ENCODE assay signal across 31 mouse cellular contexts in the genomic region with DNA sequence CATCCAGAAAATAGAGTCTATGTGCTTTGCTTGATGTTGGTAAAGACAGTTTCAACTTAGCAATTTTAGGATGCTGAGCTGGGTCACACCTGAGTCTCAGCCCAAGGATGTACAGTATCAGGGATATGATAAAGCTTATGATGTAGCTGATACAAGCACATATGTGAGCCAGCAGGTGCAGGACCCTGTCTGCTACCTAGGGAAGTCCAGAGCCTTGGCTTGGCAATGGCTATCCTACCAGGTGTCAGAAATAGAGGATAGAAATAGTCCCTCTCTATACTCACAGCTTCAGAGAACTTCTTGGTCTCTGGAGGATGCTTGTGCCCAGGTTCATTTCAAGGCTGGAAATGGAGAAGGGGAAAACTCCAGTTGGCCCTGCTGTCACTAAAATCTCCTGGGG. TPM values are rescaled to one million over a fixed set of nuclear protein-coding genes. Genes with fewer than 3 reads are reported as not detected.
"Had no signal": no experiment of that assay in that cellular context is flagged by ENCODE, and none has a peak within 500 bp of the region (broad histone marks: within the 10 kb centered on the region; RNA-seq: fewer than 3 reads in every experiment).

No protein-coding gene starts in this region.

- H3K27me3 ChIP-seq: limb, embryonic 12.5 days; limb, embryonic 13.5 days; limb, embryonic 15.5 days; liver, embryonic 12.5 days; liver, embryonic 13.5 days; liver, embryonic 15.5 days; lung, embryonic 15.5 days; megakaryocyte, embryonic 14.5 days; midbrain, embryonic 12.5 days; midbrain, embryonic 15.5 days had no signal

- H3K36me3 ChIP-seq: limb, embryonic 10.5 days; limb, embryonic 12.5 days; limb, embryonic 13.5 days; limb, embryonic 15.5 days; liver, embryonic 12.5 days; liver, embryonic 13.5 days; liver, embryonic 15.5 days; lung, embryonic 15.5 days; midbrain, embryonic 10.5 days; midbrain, embryonic 12.5 days; midbrain, embryonic 15.5 days had no signal

- H3K9ac ChIP-seq: limb, embryonic 12.5 days; limb, embryonic 13.5 days; limb, embryonic 15.5 days; liver, embryonic 12.5 days; liver, embryonic 13.5 days; liver, embryonic 14.5 days; liver, embryonic 15.5 days; liver, postnatal 0 days; lung, embryonic 14.5 days; lung, embryonic 15.5 days; midbrain, embryonic 12.5 days; midbrain, embryonic 15.5 days had no signal

- ATAC-seq: liver, embryonic 12.5 days; liver, postnatal 0 days; lung, postnatal 0 days; midbrain, embryonic 15.5 days; midbrain, embryonic 16.5 days had no signal

- H3K4me1 ChIP-seq: limb, embryonic 10.5 days; limb, embryonic 12.5 days; limb, embryonic 13.5 days; limb, embryonic 15.5 days; liver, embryonic 12.5 days; liver, embryonic 13.5 days; liver, embryonic 15.5 days; lung, embryonic 15.5 days; megakaryocyte, embryonic 14.5 days; midbrain, embryonic 10.5 days; midbrain, embryonic 12.5 days; midbrain, embryonic 15.5 days had no signal

- H3K4me3 ChIP-seq: left cerebral cortex, adult 2 months; limb, embryonic 10.5 days; limb, embryonic 12.5 days; limb, embryonic 13.5 days; limb, embryonic 15.5 days; liver, embryonic 12.5 days; liver, embryonic 13.5 days; liver, embryonic 15.5 days; lung, embryonic 15.5 days; megakaryocyte, embryonic 14.5 days; midbrain, embryonic 10.5 days; midbrain, embryonic 12.5 days; midbrain, embryonic 15.5 days; myocyte had no signal

- DNase-seq: left cerebral cortex, postnatal 4 days; liver; liver, embryonic 13.5 days; liver, postnatal 0 days; lung, adult 18-20 months; lung, adult 2 months; lung, embryonic 14.5 days; lung, postnatal 10 days; lung, postnatal 14 days; lung, postnatal 36 days; lung, postnatal 4 days; midbrain, embryonic 14.5 days had no signal

- H3K4me2 ChIP-seq: limb, embryonic 12.5 days; limb, embryonic 13.5 days; limb, embryonic 15.5 days; liver, embryonic 11.5 days; liver, embryonic 12.5 days; liver, embryonic 13.5 days; liver, embryonic 15.5 days; lung, embryonic 14.5 days; lung, embryonic 15.5 days; midbrain, embryonic 12.5 days; midbrain, embryonic 15.5 days had no signal

- H3K27ac ChIP-seq: left cerebral cortex, adult 2 months; limb, embryonic 10.5 days; limb, embryonic 12.5 days; limb, embryonic 13.5 days; limb, embryonic 15.5 days; liver, embryonic 12.5 days; liver, embryonic 13.5 days; liver, embryonic 14.5 days; liver, embryonic 15.5 days; lung, embryonic 15.5 days; macrophage; midbrain, embryonic 10.5 days; midbrain, embryonic 12.5 days; midbrain, embryonic 15.5 days had no signal

- H3K9me3 ChIP-seq: limb, embryonic 10.5 days; limb, embryonic 12.5 days; limb, embryonic 13.5 days; limb, embryonic 15.5 days; liver, embryonic 12.5 days; liver, embryonic 13.5 days; liver, embryonic 15.5 days; lung, embryonic 15.5 days; midbrain, embryonic 12.5 days; midbrain, embryonic 15.5 days had no signal

RNA-seq across cellular contexts. Expression of a gene that starts 19.5 kb away (rescaled TPM):
- polyA plus RNA-seq: limb, embryonic 15.5 days; liver, adult 2 months; macrophage had no signal
